Mouse (Mus musculus): ENCODE measurements around the gene Ifitm1. TPM values are rescaled to one million over a fixed set of nuclear protein-coding genes. Genes with fewer than 3 reads are reported as not detected.

Ifitm1 gene
- polyA plus RNA-seq, 1 experiment from 2014 or later, result 91.5 TPM

GRCm38 (mm10) chr7:140941222-140942051, 25.6 kb upstream of the Ifitm1 start, which contains the start of gene Pgghg:
TSS of gene Pgghg (plus strand) at chr7:140941391.
- peak; percentile 82 for ATAC-seq (ENCODE audit: insufficient number of reproducible peaks, insufficient read depth, low FRiP score, low TSS enrichment, low read depth)
- WGBS, result 3% methylated on average over 33 of the region's 33 CpGs
- Histone ChIP-seq H3K4me2 (peak within 1 kb of the TSS; percentile 75), H3K27me3 (0 out of 2 replicates have a peak, but pooled peaks cover 4% of the 10 kb centered on the region), H3K27ac (peak within 1 kb of the TSS; percentile 94), H3K36me3 (peaks cover 25% of the 10 kb centered on the region), H3K9me3 (no peaks in the 10 kb centered on the region), H3K4me3 (peak within 1 kb of the TSS; percentile 57), H3K4me1 (peaks cover 41% of the 10 kb centered on the region), H3K9ac (peak within 1 kb of the TSS; percentile 87)

DNA sequence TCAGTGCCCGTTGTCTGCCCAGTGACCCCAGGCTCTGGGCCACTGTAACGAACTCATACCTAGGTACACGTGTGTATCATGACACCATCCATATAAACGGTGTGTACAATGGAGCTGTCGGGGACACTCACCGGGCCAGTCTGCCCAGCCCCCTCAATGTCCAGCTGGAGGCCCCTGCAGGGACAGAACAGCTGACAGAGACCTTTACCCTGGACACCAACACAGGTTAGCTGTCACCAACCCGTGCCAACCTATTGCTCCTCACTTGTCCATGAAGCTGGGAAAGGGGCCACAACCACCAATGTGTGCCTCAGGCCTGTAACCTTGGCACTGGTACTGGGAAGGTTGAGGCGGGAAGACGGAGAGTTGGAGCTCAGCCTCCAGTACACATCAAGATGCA, 24.7 kb upstream of the Ifitm1 start:
- H3K27me3 ChIP-seq, result no peaks in the 10 kb centered on the region
- peak overlapping the region; percentile 94 for H3K27ac ChIP-seq
- peaks cover 34% of the 10 kb centered on the region for H3K36me3 ChIP-seq
- ATAC-seq (ENCODE audit: insufficient number of reproducible peaks, insufficient read depth, low FRiP score, low TSS enrichment, low read depth), result no peak
- peak overlapping the region; percentile 75 for H3K4me2 ChIP-seq
- H3K9ac ChIP-seq, result peak overlapping the region; percentile 87
- peaks cover 41% of the 10 kb centered on the region for H3K4me1 ChIP-seq
- peak overlapping the region; percentile 57 for H3K4me3 ChIP-seq
- H3K9me3 ChIP-seq, result no peaks in the 10 kb centered on the region
- 58% methylated on average over 9 of the region's 9 CpGs for WGBS

DNA sequence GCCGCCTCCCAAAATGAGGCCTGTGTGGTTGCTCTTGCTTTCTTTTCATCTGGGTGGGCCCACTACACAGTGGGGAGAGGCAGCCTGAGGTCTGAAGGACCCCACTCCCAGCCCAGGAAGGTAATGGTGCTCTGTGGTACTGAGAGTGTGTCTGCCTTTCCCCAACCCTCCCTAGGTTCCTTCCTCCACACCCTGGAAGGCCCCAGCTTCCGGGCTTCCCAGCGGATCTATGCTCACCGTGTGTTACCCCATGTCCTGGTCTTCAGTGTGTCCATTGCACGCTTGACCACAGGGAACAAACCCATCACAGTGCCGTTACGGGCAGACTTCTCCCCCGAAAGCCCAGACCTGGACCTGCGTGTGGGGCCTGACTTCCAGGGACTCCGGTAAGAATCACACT, 24.2 kb upstream of the Ifitm1 start:
- H3K4me3 ChIP-seq, result no peak overlapping the region
- no peak for ATAC-seq (ENCODE audit: insufficient number of reproducible peaks, insufficient read depth, low FRiP score, low TSS enrichment, low read depth)
- 90% methylated on average over 10 of the region's 10 CpGs for WGBS
- H3K27me3 ChIP-seq, result no peaks in the 10 kb centered on the region
- H3K4me2 ChIP-seq, result peak overlapping the region; percentile 75
- peaks cover 41% of the 10 kb centered on the region for H3K4me1 ChIP-seq
- peak overlapping the region; percentile 94 for H3K27ac ChIP-seq
- H3K36me3 ChIP-seq, result peaks cover 39% of the 10 kb centered on the region
- no peaks in the 10 kb centered on the region for H3K9me3 ChIP-seq
- H3K9ac ChIP-seq, result peak overlapping the region; percentile 0; the same call in 1 of the 2 replicates

DNA sequence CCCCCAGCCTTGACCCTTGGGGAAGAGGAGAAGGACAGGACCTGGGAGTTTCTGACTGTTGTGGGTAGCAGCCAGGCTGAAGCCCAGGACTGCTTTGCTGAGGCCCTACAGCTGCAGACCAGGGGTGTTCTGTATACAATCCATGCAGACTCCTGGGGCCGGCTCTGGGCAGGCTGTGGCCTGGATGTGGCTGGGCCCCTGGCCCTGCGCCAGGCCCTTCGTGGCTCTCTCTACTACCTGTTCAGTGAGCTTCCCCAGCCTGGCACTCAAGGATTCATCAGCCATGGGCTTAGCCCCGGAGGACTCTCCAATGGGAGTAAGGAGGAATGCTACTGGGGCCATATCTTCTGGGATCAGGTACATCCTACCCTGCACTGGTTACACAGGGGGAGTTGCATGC, 23.7 kb upstream of the Ifitm1 start:
- Histone ChIP-seq H3K9ac (peak overlapping the region; percentile 0; the same call in 1 of the 2 replicates), H3K27me3 (no peaks in the 10 kb centered on the region), H3K4me2 (no peak overlapping the region), H3K4me3 (no peak overlapping the region), H3K4me1 (peaks cover 41% of the 10 kb centered on the region), H3K9me3 (no peaks in the 10 kb centered on the region), H3K27ac (peak overlapping the region; percentile 94; the same call in 1 of the 2 replicates), H3K36me3 (peaks cover 44% of the 10 kb centered on the region)
- 84% methylated on average over 4 of the region's 4 CpGs for WGBS
- no peak for ATAC-seq (ENCODE audit: insufficient number of reproducible peaks, insufficient read depth, low FRiP score, low TSS enrichment, low read depth)

DNA sequence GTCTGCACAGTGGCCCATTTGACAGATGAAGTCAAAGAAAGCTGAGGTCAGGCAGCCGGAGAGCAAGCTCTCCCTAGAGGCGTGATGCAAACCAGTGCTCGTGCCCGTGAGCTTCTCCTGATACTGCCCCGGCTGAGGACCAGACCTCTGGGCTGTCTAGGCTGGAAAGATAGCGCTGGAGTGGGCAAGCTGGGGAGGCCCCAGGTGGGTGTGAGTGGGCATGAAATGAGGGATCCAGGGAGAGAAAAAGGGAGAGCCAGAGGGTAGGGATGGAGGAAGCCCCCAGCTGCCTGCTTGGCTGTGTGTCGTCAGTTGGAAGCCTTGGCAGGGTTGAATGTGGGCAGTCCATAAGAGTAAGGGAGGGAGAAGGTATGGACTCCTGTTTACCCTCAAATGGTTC, 22.8 kb upstream of the Ifitm1 start:
- no peak for ATAC-seq (ENCODE audit: insufficient number of reproducible peaks, insufficient read depth, low FRiP score, low TSS enrichment, low read depth)
- Histone ChIP-seq H3K27me3 (no peaks in the 10 kb centered on the region), H3K4me1 (peaks cover 37% of the 10 kb centered on the region), H3K4me2 (no peak overlapping the region), H3K36me3 (peaks cover 53% of the 10 kb centered on the region), H3K9me3 (no peaks in the 10 kb centered on the region), H3K27ac (no peak overlapping the region), H3K4me3 (no peak overlapping the region), H3K9ac (no peak overlapping the region)
- WGBS, result 91% methylated on average over 7 of the region's 7 CpGs

DNA sequence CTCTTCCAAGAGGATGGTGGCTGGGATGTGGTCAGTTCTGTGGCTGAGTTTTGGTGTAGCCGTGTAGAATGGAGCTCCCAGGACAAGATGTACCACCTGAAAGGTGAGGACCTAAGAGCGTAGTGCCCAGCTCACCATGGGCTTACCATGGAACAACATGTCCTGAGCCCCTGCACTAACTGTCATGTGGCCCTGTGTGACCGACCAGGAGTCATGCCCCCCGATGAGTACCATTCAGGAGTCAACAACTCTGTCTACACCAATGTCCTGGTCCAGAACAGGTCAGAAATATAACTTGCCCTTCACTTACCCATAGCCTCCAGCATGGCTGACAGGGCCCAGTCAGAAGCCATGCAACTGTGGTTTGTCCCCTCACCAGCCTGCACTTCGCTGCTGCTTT, 21.8 kb upstream of the Ifitm1 start:
- Histone ChIP-seq H3K9me3 (no peaks in the 10 kb centered on the region), H3K4me1 (peaks cover 30% of the 10 kb centered on the region), H3K27me3 (no peaks in the 10 kb centered on the region), H3K27ac (no peak overlapping the region), H3K4me3 (no peak overlapping the region), H3K36me3 (peaks cover 63% of the 10 kb centered on the region), H3K9ac (no peak overlapping the region), H3K4me2 (no peak overlapping the region)
- ATAC-seq (ENCODE audit: insufficient number of reproducible peaks, insufficient read depth, low FRiP score, low TSS enrichment, low read depth), result no peak
- WGBS, result 96% methylated on average over 5 of the region's 5 CpGs

DNA sequence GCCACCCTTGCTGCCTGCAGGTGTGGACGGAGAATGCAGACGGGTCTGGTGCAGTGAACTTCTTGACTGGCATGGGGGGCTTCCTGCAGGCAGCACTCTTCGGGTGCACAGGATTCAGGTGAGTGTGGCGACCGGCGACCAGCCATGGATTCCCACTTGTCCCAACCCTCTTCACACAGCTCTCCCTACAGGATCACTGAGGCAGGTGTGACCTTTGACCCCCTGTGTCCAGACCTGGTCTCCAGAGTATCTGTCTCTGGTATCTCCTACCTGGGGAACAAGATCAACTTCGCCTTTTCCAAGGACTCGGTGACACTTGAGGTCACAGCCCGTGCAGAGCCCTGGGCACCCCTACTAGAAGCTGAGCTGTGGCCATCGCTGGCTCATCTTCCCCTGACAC, 20.7 kb upstream of the Ifitm1 start:
- Histone ChIP-seq H3K9me3 (no peaks in the 10 kb centered on the region), H3K9ac (no peak overlapping the region), H3K4me3 (no peak overlapping the region), H3K4me2 (no peak overlapping the region), H3K27me3 (no peaks in the 10 kb centered on the region), H3K27ac (0 out of 2 replicates have a peak overlapping the region, but pooled peaks have one; percentile 16), H3K4me1 (peaks cover 31% of the 10 kb centered on the region), H3K36me3 (peaks cover 68% of the 10 kb centered on the region)
- ATAC-seq (ENCODE audit: insufficient number of reproducible peaks, insufficient read depth, low FRiP score, low TSS enrichment, low read depth), result no peak
- WGBS, result 88% methylated on average over 10 of the region's 10 CpGs

DNA sequence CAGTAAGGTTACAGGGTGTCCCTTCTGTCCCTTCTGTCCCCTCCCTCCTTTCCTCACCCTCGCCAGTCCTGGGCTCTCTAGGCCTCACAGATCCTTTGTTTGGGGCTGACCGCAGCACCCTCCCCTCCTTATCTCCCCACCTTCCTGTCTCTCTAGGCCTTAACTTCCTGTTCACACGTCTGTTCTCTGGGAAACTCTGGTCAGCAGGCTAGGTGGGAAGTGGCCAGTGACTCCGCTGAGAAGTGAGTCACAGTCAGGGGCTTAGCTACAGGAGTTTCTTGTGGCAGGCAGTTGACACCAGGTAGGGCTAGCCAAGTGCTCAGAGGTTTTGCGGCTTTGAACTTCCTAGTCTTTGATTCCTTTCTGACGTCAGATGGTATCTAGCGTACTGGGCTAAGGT, 20.0 kb upstream of the Ifitm1 start:
- no peak overlapping the region for H3K4me3 ChIP-seq
- no peak overlapping the region for H3K4me2 ChIP-seq
- H3K9ac ChIP-seq, result no peak overlapping the region
- 68% methylated on average over 7 of the region's 7 CpGs for WGBS
- H3K36me3 ChIP-seq, result peaks cover 72% of the 10 kb centered on the region
- ATAC-seq (ENCODE audit: insufficient number of reproducible peaks, insufficient read depth, low FRiP score, low TSS enrichment, low read depth), result no peak
- H3K4me1 ChIP-seq, result peaks cover 38% of the 10 kb centered on the region
- no peaks in the 10 kb centered on the region for H3K27me3 ChIP-seq
- H3K9me3 ChIP-seq, result no peaks in the 10 kb centered on the region
- peak overlapping the region; percentile 16; the same call in 1 of the 2 replicates for H3K27ac ChIP-seq

DNA sequence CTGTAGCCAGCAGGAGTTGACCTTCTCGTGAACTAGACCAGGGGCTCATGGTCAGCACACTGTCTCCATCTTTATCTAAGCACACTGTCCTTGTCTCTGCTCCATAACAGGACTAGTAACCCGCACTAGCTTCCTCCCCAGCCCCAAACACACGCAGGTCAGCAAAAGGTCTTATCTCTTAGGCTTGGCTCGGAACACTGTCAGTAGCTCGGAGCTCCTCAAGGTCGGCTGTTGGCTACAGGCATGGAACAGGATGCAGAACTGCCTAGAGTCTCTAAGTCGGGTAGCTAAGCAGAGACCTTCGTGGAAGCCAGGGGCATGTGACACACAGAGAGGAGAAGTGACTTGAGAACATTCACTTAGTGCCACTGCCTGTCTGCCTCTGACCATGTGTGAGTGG, 18.9 kb upstream of the Ifitm1 start:
- H3K36me3 ChIP-seq, result peaks cover 79% of the 10 kb centered on the region

DNA sequence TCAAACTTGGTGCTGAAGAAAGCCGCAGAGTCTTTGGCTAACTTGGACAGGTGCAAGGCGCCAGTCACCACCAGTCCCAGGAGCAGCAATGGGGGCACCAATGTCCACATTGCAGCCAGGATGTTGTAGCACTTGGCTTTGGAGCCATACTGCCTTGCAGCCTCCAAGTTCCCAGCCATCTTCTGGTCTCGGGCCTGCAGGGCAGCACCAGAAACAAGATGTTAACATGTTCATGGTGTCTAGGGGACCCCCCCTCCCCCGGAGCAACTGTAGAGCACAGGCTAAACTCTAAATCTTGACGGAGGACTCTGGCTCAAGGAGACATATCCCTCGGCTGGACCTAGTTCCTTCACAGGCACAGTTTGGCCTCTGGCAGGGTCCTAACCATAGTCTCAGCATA, 17.8 kb upstream of the Ifitm1 start:
- Histone ChIP-seq H3K4me1 (peaks cover 43% of the 10 kb centered on the region), H3K27ac (peak overlapping the region; percentile 16; the same call in 1 of the 2 replicates), H3K36me3 (peaks cover 73% of the 10 kb centered on the region), H3K4me2 (no peak overlapping the region), H3K27me3 (no peaks in the 10 kb centered on the region), H3K9me3 (no peaks in the 10 kb centered on the region), H3K4me3 (peak overlapping the region; percentile 9; the same call in 1 of the 2 replicates), H3K9ac (no peak overlapping the region)
- ATAC-seq (ENCODE audit: insufficient number of reproducible peaks, insufficient read depth, low FRiP score, low TSS enrichment, low read depth), result no peak
- 85% methylated on average over 6 of the region's 6 CpGs for WGBS

More for the DNA sequence above, 18.9 kb upstream of the Ifitm1 start:
- H3K27ac ChIP-seq, result 0 out of 2 replicates have a peak overlapping the region, but pooled peaks have one; percentile 14
- no peaks in the 10 kb centered on the region for H3K9me3 ChIP-seq
- no peak overlapping the region for H3K4me3 ChIP-seq
- H3K9ac ChIP-seq, result no peak overlapping the region
- peaks cover 38% of the 10 kb centered on the region for H3K4me1 ChIP-seq
- ATAC-seq (ENCODE audit: insufficient number of reproducible peaks, insufficient read depth, low FRiP score, low TSS enrichment, low read depth), result no peak
- no peaks in the 10 kb centered on the region for H3K27me3 ChIP-seq
- H3K4me2 ChIP-seq, result no peak overlapping the region
- WGBS, result 90% methylated on average over 8 of the region's 8 CpGs

DNA sequence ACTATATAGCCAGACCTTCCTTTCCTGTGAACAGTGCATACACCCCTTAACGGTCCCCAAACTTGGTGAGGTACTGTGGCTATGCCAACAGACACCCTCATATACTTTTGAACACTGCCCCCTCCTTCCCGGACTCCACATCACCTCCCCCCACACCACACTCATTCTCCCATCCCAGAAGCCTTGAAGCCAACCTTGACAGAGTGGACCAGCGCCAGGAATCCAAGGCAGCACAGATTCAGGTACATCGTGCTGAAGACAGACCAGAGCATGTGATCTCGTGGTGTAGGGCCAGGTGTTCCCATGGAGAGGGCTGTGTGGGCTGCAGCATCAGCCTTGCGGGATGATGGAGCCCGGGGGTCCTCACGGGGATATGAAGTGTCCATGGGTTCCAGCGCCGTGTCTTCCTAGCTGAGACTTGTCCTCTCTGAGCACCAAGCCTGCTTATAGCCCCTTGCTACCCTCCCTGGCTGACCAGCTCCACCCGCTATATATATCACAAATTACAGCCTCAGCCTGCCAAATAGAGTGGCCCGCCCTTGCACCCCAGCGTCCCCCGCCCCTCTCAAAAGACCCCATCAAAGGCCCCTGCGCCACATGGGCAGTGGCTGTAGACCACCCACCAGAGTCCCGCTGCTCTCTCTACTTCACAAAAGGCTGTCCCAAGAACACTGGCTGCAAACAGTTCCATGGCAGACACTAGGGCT, 17.0 kb upstream of the Ifitm1 start, which contains the start of gene Ifitm5:
Ifitm5 (minus strand) TSS at position 468 of the 707 bp plus-strand sequence.
- Histone ChIP-seq H3K27me3 (no peaks in the 10 kb centered on the region), H3K4me1 (peaks cover 47% of the 10 kb centered on the region), H3K4me2 (peak within 1 kb of the TSS; percentile 18; the same call in 1 of the 2 replicates), H3K9me3 (no peaks in the 10 kb centered on the region), H3K4me3 (peak within 1 kb of the TSS; percentile 9; the same call in 1 of the 2 replicates), H3K9ac (peak within 1 kb of the TSS; percentile 11; the same call in 1 of the 2 replicates), H3K36me3 (peaks cover 68% of the 10 kb centered on the region), H3K27ac (peak within 1 kb of the TSS; percentile 19)
- ATAC-seq (ENCODE audit: insufficient number of reproducible peaks, insufficient read depth, low FRiP score, low TSS enrichment, low read depth), result no peak
- 92% methylated on average over 16 of the region's 16 CpGs for WGBS
